Mouse (Mus musculus) forebrain, embryonic 12.5 days (tissue): ENCODE data around the gene Adtrp. TPM values are rescaled to one million over a fixed set of nuclear protein-coding genes. Genes with fewer than 3 reads are reported as not detected.

Source experiments
- ATAC-seq: fragments of 200-750 bp; cut with Nextera tagmentation; 2 replicates; pipeline ENCODE4 v1.8.0; 2017; ENCODE audit warnings: moderate TSS enrichment; ENCODE audit not compliant: low FRiP score
- H3K27ac ChIP-seq: fragments of 300-500 bp; sonication (generic); 2 replicates; pipeline ENCODE4 v1.5.1; 2016; ENCODE audit warnings: mild to moderate bottlenecking
- H3K27me3 ChIP-seq: fragments of 300-500 bp; sonication (generic); 2 replicates; pipeline ENCODE4 v1.6.1; 2016; ENCODE audit warnings: mild to moderate bottlenecking
- H3K36me3 ChIP-seq: fragments of 300-500 bp; sonication (generic); replicated peaks from 2 replicates; pipeline ENCODE4 v1.6.1; 2016; ENCODE audit warnings: mild to moderate bottlenecking
- H3K4me1 ChIP-seq: fragments of 300-500 bp; sonication (generic); 2 replicates; pipeline ENCODE4 v1.6.1; 2016
- H3K4me2 ChIP-seq: fragments of 300-500 bp; sonication (generic); 2 replicates; pipeline ENCODE4 v1.6.1; 2016; ENCODE audit warnings: mild to moderate bottlenecking, moderate library complexity
- H3K4me3 ChIP-seq: fragments of 300-500 bp; sonication (generic); replicated peaks from 2 replicates; pipeline ENCODE4 v1.5.1; 2016; ENCODE audit warnings: mild to moderate bottlenecking
- H3K9ac ChIP-seq: fragments of 300-500 bp; sonication (generic); 2 replicates; pipeline ENCODE4 v1.6.1; 2016; ENCODE audit warnings: mild to moderate bottlenecking
- H3K9me3 ChIP-seq: fragments of 300-500 bp; sonication (generic); 2 replicates; pipeline ENCODE4 v1.6.1; 2016
- WGBS: fragments of 180-500 bp; shearing (Covaris S2); methylation state at CpG from one replicate; pipeline ENCODE4 v1.1.7; 2016; 5-methylcytosine and 5-hydroxymethylcytosine counted together
- polyA plus RNA-seq: library from polyadenylated mRNA; unstranded; fragments of >200 nt; fragmentation: Nextera tagmentation; extraction: Ambion mirVana; gene quantifications from 2 replicates; pipeline ENCODE4 v1.2.1, GENCODE M21; 2016

Adtrp gene
- polyA plus RNA-seq, 1 experiment from 2014 or later: 0.24 TPM

- Histone ChIP-seq H3K36me3 (no peaks in the 10 kb centered on the region), H3K27ac (no peak overlapping the region), H3K4me2 (no peak overlapping the region), H3K4me3 (no peak overlapping the region), H3K9ac (no peak overlapping the region), H3K9me3 (no peaks in the 10 kb centered on the region), H3K4me1 (peaks cover 3% of the 10 kb centered on the region; the same call in 1 of the 2 replicates), H3K27me3 (no peaks in the 10 kb centered on the region)
- 79% methylated on average over 3 of the region's 3 CpGs for WGBS
- ATAC-seq: no peak
Observed at GRCm38 (mm10) chr13:41823077-41823476, 24.4 kb downstream of the Adtrp start.

- no peak overlapping the region for H3K4me3 ChIP-seq
- no peak for ATAC-seq
Observed at GRCm38 (mm10) chr13:41822617-41823016, 24.9 kb downstream of the Adtrp start.

GRCm38 (mm10) chr13:41822091-41822490 lies 25.4 kb downstream of the Adtrp start:
- no peaks in the 10 kb centered on the region for H3K27me3 ChIP-seq
- WGBS: 36% methylated on average over 5 of the region's 5 CpGs
- no peak overlapping the region for H3K27ac ChIP-seq
- H3K9me3 ChIP-seq: no peaks in the 10 kb centered on the region
- no peak overlapping the region for H3K4me3 ChIP-seq
- no peak for ATAC-seq
- peaks cover 3% of the 10 kb centered on the region; the same call in 1 of the 2 replicates for H3K4me1 ChIP-seq
- no peak overlapping the region for H3K9ac ChIP-seq
- H3K36me3 ChIP-seq: no peaks in the 10 kb centered on the region
- H3K4me2 ChIP-seq: no peak overlapping the region

More at GRCm38 (mm10) chr13:41822617-41823016, 24.9 kb downstream of the Adtrp start:
- Histone ChIP-seq H3K36me3 (no peaks in the 10 kb centered on the region), H3K27me3 (no peaks in the 10 kb centered on the region), H3K27ac (no peak overlapping the region), H3K4me2 (no peak overlapping the region), H3K9ac (no peak overlapping the region), H3K4me1 (peaks cover 3% of the 10 kb centered on the region; the same call in 1 of the 2 replicates), H3K9me3 (no peaks in the 10 kb centered on the region)
- WGBS: 30% methylated on average over 2 of the region's 2 CpGs

- Histone ChIP-seq H3K4me1 (peaks cover 3% of the 10 kb centered on the region; the same call in 1 of the 2 replicates), H3K27ac (no peak overlapping the region), H3K9ac (no peak overlapping the region), H3K4me3 (no peak overlapping the region), H3K4me2 (no peak overlapping the region), H3K9me3 (no peaks in the 10 kb centered on the region), H3K27me3 (no peaks in the 10 kb centered on the region), H3K36me3 (no peaks in the 10 kb centered on the region)
- no peak for ATAC-seq
- 90% methylated on average over 3 of the region's 3 CpGs for WGBS
Observed at GRCm38 (mm10) chr13:41820947-41821346, 26.5 kb downstream of the Adtrp start.

- Histone ChIP-seq H3K4me3 (no peak overlapping the region), H3K27me3 (no peaks in the 10 kb centered on the region), H3K36me3 (no peaks in the 10 kb centered on the region), H3K9ac (no peak overlapping the region), H3K27ac (no peak overlapping the region), H3K4me1 (peaks cover 3% of the 10 kb centered on the region; the same call in 1 of the 2 replicates), H3K9me3 (no peaks in the 10 kb centered on the region), H3K4me2 (no peak overlapping the region)
- 89% methylated on average over 4 of the region's 4 CpGs for WGBS
- no peak for ATAC-seq
Observed at GRCm38 (mm10) chr13:41819918-41820317, 27.6 kb downstream of the Adtrp start.

GRCm38 (mm10) chr13:41819484-41819883 lies 28.0 kb downstream of the Adtrp start:
- no peak overlapping the region for H3K27ac ChIP-seq
- H3K36me3 ChIP-seq: no peaks in the 10 kb centered on the region
- no peaks in the 10 kb centered on the region for H3K9me3 ChIP-seq
- ATAC-seq: no peak
- 95% methylated on average over 4 of the region's 4 CpGs for WGBS
- no peak overlapping the region for H3K9ac ChIP-seq
- no peak overlapping the region for H3K4me2 ChIP-seq
- no peak overlapping the region for H3K4me3 ChIP-seq
- H3K4me1 ChIP-seq: peaks cover 3% of the 10 kb centered on the region; the same call in 1 of the 2 replicates
- H3K27me3 ChIP-seq: no peaks in the 10 kb centered on the region

GRCm38 (mm10) chr13:41817583-41817982 lies 29.9 kb downstream of the Adtrp start:
- Histone ChIP-seq H3K4me3 (no peak overlapping the region), H3K27me3 (no peaks in the 10 kb centered on the region), H3K9me3 (no peaks in the 10 kb centered on the region), H3K4me1 (no peaks in the 10 kb centered on the region), H3K36me3 (no peaks in the 10 kb centered on the region), H3K27ac (no peak overlapping the region), H3K9ac (no peak overlapping the region), H3K4me2 (no peak overlapping the region)
- over 99% methylated on average over 4 of the region's 4 CpGs for WGBS
- no peak for ATAC-seq

GRCm38 (mm10) chr13:41816643-41817042 lies 30.8 kb downstream of the Adtrp start:
- H3K27ac ChIP-seq: no peak overlapping the region
- 97% methylated on average over 4 of the region's 4 CpGs for WGBS
- H3K4me3 ChIP-seq: no peak overlapping the region
- ATAC-seq: no peak
- H3K9ac ChIP-seq: no peak overlapping the region
- no peaks in the 10 kb centered on the region for H3K27me3 ChIP-seq
- no peaks in the 10 kb centered on the region for H3K4me1 ChIP-seq
- no peaks in the 10 kb centered on the region for H3K36me3 ChIP-seq
- no peaks in the 10 kb centered on the region for H3K9me3 ChIP-seq
- no peak overlapping the region for H3K4me2 ChIP-seq

- WGBS: 83% methylated on average over 7 of the region's 7 CpGs
- Histone ChIP-seq H3K4me2 (no peak overlapping the region), H3K9ac (no peak overlapping the region), H3K36me3 (no peaks in the 10 kb centered on the region), H3K27me3 (no peaks in the 10 kb centered on the region), H3K4me3 (no peak overlapping the region), H3K9me3 (no peaks in the 10 kb centered on the region), H3K27ac (no peak overlapping the region), H3K4me1 (peaks cover 14% of the 10 kb centered on the region; the same call in 1 of the 2 replicates)
- ATAC-seq: no peak
Observed at GRCm38 (mm10) chr13:41810776-41811175, 36.7 kb downstream of the Adtrp start.

- Histone ChIP-seq H3K36me3 (no peaks in the 10 kb centered on the region), H3K9me3 (no peaks in the 10 kb centered on the region), H3K27me3 (no peaks in the 10 kb centered on the region), H3K4me3 (no peak overlapping the region), H3K27ac (peak overlapping the region; percentile 83), H3K4me2 (no peak overlapping the region), H3K4me1 (peaks cover 14% of the 10 kb centered on the region; the same call in 1 of the 2 replicates), H3K9ac (no peak overlapping the region)
- peak; percentile 27; the same call in 1 of the 2 replicates for ATAC-seq
- WGBS: 22% methylated on average over 4 of the region's 4 CpGs
Observed at GRCm38 (mm10) chr13:41807815-41808214, 39.7 kb downstream of the Adtrp start.

- 22% methylated on average over 4 of the region's 4 CpGs for WGBS
- no peak overlapping the region for H3K9ac ChIP-seq
- ATAC-seq: peak; percentile 89
- peaks cover 16% of the 10 kb centered on the region for H3K4me1 ChIP-seq
- no peak overlapping the region for H3K4me3 ChIP-seq
- no peaks in the 10 kb centered on the region for H3K9me3 ChIP-seq
- H3K27ac ChIP-seq: peak overlapping the region; percentile 83
- no peaks in the 10 kb centered on the region for H3K27me3 ChIP-seq
- no peak overlapping the region for H3K4me2 ChIP-seq
- no peaks in the 10 kb centered on the region for H3K36me3 ChIP-seq
Observed at GRCm38 (mm10) chr13:41807300-41807699, 40.2 kb downstream of the Adtrp start.

- Histone ChIP-seq H3K4me1 (peaks cover 36% of the 10 kb centered on the region), H3K4me2 (no peak overlapping the region), H3K27me3 (no peaks in the 10 kb centered on the region), H3K9ac (no peak overlapping the region), H3K9me3 (no peaks in the 10 kb centered on the region), H3K36me3 (no peaks in the 10 kb centered on the region), H3K27ac (no peak overlapping the region), H3K4me3 (no peak overlapping the region)
- 89% methylated on average over 7 of the region's 7 CpGs for WGBS
- ATAC-seq: no peak
Observed at GRCm38 (mm10) chr13:41805138-41805820, 42.2 kb downstream of the Adtrp start.

GRCm38 (mm10) chr13:41803656-41804265 lies 43.7 kb downstream of the Adtrp start:
- Histone ChIP-seq H3K27ac (no peak overlapping the region), H3K27me3 (no peaks in the 10 kb centered on the region), H3K4me2 (no peak overlapping the region), H3K4me3 (no peak overlapping the region), H3K9ac (no peak overlapping the region), H3K36me3 (no peaks in the 10 kb centered on the region), H3K4me1 (peaks cover 37% of the 10 kb centered on the region), H3K9me3 (no peaks in the 10 kb centered on the region)
- WGBS: 78% methylated on average over 8 of the region's 8 CpGs
- no peak for ATAC-seq
